Mouse (Mus musculus): ENCODE measurements around the gene Ric3. TPM values are rescaled to one million over a fixed set of nuclear protein-coding genes. Genes with fewer than 3 reads are reported as not detected.

The Ric3 gene
- 0.16 and 0.20 TPM in 2 replicates for polyA plus RNA-seq (2012; rRNA removed)

GRCm38 (mm10) chr7:109083113-109083812 lies at the start of gene Ric3:
TSS of gene Ric3 (minus strand) at chr7:109083331.

Other genes with a start within 250 kb of the Ric3 start
- not detected in 2 replicates for gene Olfr516, start 232.8 kb downstream of the Ric3 start, polyA plus RNA-seq (2012; rRNA removed)
- not detected in 2 replicates for gene Olfr517, start 211.0 kb downstream of the Ric3 start, polyA plus RNA-seq (2012; rRNA removed)
- not detected in 2 replicates for gene Olfr518, start 198.3 kb downstream of the Ric3 start, polyA plus RNA-seq (2012; rRNA removed)
- not detected in 2 replicates for gene Olfr519, start 188.9 kb downstream of the Ric3 start, polyA plus RNA-seq (2012; rRNA removed)
- gene Nlrp10, start 153.2 kb downstream of the Ric3 start, polyA plus RNA-seq (2012; rRNA removed) = 0.01 TPM in 1 of 2 replicates, not detected in the other
- 28.0 and 34.2 TPM in 2 replicates for gene Eif3f, start 148.9 kb downstream of the Ric3 start, polyA plus RNA-seq (2012; rRNA removed)
- gene Tub, start 133.0 kb downstream of the Ric3 start, polyA plus RNA-seq (2012; rRNA removed) = 0.01 and 0.07 TPM in 2 replicates
- gene Lmo1, start 91.9 kb upstream of the Ric3 start, polyA plus RNA-seq (2012; rRNA removed) = 1.3 and 1.8 TPM in 2 replicates

All from liver, embryonic 18 days (tissue).